Mouse (Mus musculus) fat pad, adult 2 months (tissue): ENCODE results near the gene Ryr3.

Experiments used
- DNase-seq: peaks from one replicate; pipeline ENCODE4 v3.0.0-alpha.2; 2011; ENCODE audit warnings: low read depth, low spot score; ENCODE audit errors: extremely low read depth

The Ryr3 gene

DNA sequence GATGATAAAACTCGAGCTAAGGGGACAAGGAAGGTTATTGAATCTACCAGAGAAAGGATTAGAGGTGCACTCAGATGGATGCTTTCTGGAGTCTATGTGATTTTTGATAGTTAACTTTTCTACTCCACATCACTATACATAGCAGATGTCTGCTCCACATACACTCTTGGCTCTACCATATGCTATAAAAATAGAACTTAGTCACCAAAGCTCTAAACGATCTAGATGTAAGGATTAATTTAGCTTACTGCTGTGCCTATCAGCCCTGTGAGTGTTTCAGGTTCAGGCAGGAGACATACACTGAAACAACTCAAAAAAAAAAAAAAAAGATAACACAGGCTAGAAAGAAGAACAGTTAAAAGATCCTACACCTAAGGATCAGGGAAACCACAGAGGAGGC is 410.9 kb downstream of the Ryr3 start:
- no peak for DNase-seq

DNA sequence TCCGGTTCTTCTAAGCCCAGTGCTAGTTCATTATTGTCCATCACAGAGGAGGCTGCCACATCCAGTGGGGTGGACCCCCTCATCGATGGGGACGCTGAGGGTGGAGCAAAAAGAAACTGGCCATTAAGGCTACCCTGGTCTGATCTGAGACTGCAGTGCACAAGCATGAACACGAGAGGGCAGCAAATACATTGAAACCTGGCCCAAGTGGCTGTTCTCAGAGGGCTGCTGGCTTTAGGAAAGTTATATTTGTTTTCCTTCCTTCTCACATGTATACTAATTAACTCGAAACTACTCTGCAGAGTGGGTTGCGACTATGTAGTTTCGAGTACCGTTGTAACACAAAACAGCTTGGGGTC is 416.9 kb downstream of the Ryr3 start:
- DNase-seq, result no peak

DNA sequence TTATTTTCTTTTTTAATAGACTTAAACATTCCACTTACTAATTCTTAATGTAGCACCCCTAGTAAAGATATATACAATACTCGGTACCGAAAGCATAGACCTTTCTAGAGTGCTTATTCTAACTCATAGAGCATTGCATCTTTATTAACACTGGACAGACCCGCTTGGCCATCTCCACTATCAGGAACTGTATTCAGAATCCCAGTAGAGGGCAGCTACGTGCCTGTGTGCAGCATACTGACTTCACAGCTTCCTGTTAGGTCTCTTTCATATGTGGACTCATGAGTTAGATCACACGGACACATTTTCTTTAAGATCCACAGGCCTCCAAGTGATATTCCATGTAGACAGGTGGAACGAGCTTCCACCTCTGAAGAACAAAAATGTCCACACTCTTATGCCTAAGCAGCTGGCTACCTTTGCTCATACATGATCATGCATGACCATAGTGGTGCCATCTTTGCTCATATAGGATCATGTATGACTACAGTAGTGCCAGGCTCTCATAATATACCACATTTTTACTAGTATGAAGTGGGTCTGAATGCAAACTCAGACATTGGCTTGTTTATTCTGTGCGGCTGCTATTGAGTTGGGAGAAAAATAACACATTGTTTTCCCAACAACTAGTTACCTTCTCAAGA is 417.4 kb downstream of the Ryr3 start:
- no peak for DNase-seq

DNA sequence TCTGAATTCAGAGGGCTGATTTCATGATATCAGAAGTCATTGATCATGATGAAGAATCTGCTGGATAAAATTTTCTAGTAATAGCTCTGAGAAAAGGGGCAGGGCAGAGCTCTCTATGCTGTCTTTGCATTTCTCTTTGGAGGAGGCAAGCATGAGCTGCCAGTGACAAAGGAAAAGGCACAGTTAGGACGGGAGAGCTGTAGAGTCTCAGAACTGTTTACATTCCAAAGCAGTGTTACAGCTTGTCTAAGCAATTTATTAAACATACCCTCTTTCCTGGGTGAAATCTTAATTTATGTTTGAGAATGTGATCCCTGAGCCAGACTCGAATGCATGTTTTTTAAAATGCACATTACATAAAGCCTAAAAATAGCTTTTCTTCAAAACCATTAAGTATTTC is 435.3 kb downstream of the Ryr3 start:
- no peak for DNase-seq

DNA sequence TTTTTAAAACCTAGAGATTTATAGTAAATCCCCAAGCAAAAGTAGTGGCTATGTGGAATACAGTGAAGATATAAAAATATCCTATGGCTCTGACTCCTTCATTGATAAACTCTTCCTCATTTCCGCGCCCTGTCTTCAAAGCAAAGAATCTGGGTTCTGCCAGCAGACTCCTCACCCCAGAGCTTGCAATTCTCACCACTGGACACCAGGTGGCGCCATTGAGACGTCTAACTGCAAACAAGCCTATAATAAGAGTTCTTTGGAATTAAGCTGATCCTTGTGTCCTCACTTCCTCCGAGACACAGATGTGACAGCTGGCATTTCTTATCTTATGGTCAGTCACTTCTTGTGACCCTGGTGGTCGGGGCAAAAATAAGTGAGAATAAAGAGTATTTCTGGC is 442.1 kb downstream of the Ryr3 start:
- DNase-seq, result no peak

DNA sequence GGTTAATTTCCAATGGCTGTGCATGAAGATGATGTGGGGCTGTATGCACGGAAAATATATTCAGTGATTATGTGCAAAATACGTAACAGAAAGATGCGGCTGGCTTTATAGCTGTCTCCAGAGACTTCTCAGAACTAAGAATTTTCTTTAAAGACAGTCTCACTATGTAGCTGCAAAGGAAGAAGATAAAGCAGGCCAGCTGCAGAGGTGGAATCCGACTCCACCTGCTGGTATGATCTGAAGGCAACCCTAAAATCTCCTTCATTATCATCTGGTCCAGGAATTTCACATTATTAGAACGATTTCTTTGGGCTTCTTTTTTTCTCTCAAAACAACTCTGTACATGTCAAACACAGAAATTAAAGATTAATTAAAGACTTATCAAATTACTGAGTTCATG is 449.2 kb downstream of the Ryr3 start:
- no peak for DNase-seq

DNA sequence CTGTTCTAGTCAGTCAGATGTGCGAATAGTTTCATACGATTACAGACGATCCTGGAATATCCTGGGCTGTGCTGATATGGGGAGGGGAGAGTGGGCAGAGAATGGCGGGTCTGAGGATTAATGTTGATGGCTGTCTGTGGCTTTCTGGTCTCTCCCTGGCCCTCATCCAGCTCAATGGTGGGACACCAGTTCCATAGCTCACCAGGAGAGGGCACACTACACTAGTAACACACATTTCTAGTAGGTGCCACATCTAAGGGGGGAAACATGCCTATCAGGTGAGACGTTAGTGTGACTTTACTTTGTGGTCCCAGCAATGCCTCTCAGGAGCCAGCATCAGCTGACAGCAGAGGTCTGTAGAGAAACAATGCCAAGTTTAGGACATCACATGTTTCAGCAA is 451.9 kb downstream of the Ryr3 start:
- no peak for DNase-seq

DNA sequence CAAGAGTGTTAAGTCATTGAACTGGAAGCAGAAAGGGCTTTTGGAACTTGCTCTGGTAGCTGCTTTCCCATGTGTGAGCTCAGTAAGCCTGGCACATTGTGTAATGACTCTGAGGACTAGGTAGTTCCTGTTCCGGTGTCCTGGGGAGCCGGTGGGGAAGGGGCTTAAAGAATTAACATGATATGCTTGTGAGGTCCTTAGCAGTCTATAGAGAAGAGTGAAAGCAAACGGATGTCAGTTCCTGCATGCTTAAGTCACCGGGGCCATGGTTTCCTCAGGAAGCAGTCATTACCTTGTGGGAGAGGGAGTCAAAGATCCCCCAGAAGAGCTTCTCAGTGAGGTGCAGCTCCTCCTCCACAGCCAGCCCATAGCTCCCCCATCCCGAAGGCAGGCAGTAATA is 452.6 kb downstream of the Ryr3 start:
- DNase-seq, result no peak

DNA sequence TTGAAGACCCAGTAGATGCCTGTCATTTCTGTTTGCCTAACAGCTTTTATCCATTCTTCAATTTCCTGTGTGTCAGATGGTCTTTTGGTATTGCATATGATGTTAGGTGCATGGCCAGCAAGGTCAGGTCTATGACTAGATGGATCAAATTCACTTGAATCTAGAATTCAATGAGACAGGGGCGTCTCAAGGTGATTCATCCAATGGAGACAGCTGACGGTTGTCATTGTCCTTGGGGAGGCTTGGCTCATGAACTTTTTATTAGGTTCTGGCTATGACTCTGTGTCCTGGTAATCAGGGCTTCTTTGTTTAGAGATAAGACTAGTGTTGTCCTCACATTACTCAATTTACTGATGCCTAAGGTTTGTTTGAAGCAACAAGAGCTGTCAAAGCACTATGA is 454.9 kb downstream of the Ryr3 start:
- DNase-seq, result no peak

DNA sequence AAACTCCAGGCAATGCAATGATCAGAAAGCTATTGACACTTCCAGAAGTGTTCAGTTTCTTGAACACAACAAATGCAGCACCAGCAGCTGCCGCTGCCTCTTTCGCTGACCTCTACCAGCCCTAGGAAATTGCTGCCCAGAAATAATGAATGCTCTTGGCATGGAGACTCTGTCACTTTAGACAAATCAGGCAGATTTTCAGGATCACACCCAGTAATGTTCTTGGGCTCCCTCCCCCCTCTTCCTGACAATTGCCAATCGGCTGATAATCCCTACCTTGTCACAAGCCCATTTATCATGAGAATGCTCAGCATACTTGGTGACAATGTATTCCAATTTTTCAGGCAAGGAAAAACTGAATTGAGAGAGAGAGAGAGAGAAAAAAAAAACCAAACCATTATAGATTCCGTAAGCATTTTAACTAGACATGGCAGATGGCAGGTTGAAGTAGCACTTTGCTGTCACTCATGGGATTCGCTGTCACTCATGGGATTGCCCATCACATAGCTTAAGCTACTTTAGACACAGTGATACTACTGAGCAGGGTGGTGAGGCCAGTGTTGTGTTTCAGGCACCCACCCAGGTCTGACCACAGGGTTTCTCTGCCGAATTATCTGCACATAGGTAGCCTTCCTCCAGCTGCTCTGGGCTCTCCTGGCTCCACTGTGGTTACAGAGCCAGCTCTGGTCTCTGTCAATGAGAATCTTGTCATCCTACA is 455.5 kb downstream of the Ryr3 start:
- DNase-seq, result no peak

DNA sequence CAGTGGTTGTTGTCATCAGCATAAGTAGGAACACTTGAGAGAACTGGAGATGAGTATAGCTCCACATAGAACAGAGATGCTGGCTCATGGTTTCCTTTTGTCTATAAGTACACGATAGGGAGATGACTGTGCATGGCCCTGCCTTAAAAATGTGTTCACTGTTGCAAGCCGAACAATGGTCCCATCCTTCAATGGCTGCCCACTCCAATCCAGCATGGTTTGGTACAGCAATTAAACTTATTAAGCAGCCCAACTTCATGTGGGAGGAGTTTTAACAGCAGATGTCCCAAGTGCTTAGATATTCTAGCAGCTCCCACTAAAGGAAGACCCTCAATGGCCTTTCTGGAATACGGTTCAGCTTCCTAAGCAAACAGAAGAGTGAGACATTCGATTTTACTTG is 456.2 kb downstream of the Ryr3 start:
- DNase-seq, result no peak

DNA sequence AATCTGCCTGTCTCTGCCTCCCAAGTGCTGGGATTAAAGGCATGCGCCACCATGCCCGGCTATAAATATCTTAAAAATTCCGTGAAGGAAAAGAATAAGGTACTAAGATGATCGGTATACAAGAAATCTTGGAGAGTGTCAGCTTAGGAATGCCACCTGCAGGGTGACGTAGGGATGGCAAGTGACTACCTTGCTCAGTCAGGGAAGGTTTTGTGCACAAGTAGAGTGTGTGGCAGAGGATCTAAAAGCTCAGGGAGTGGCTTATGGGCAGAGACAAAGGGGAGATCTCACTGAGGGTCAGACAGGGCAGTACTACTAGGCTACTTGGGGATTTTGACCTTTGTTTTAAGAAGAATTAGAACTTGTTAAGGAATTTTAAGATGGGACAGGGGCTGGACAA is 457.2 kb downstream of the Ryr3 start:
- no peak for DNase-seq

DNA sequence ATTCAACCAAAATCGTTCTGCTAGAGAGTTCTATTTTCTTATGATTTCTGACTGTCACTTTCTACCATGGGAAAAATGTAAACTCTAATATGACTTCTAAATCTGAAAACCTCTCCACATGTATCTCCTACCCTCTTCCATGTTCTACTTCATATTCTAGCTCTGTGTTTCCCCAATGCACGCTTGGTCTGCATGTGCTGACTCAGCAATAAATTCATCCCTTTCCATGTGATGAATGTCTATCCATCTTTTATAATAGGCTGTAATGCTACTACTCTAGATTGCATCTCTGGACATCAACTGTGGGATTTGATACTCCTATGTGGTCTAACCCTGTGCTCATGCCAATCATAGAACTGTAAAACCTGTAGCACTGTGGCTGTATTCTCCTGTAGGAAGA is 458.2 kb downstream of the Ryr3 start:
- DNase-seq, result no peak

DNA sequence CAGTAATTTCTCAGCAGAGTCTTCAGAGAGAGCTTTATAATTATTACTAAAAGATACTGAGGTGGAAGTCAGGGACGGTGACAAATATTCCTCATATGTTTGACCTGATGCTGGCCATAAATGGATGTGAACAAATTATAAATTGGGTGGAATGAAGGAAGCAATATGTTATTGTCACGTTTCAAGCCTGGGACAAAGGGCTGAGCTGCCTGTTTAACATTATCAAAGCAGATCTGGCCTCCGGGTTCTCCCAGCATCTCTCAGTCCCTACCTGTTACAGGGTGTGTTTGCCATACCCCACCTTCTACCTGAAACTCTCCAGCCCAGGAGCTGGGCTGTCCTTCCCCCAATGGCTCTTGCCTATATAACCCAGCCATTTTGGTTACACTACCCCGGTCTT is 463.6 kb downstream of the Ryr3 start:
- no peak for DNase-seq

DNA sequence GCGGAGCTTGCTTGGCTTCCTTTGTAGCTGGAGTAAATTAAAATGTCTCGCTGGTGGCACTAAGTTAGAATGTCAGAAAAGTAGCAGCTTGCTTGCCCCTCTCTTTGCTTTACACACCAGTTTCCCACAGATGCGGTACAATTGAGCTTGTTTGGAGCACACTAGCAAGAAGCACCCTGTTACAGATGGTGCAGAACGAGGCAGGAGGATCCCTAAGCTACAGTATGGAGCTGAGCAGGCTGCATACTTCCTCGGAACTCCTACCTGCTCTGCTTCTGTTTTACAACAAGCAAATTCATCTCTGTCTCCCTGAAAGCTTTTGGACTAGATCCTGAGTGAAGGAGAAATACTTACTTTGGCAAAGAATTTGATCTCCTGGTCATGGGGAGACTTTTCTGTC is 465.5 kb downstream of the Ryr3 start:
- DNase-seq, result no peak

DNA sequence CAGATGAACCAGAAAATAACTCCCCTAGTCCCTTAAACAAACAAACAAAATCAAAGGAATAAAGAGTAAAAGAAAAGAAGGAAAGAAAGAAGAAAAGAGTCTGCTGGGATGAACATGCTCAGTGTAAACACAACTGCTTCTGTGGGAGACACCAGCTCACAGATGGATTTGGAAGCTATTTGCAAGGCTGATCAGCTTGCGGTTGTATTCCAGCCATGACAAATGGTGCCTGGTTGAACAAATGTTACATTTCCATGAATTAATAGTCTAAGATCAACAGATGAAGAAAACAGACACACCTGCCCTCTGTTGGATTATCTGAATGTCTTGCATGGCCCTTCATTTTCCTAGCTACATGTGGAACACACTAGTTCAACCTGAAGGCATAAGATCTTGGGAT is 468.4 kb downstream of the Ryr3 start:
- no peak for DNase-seq

DNA sequence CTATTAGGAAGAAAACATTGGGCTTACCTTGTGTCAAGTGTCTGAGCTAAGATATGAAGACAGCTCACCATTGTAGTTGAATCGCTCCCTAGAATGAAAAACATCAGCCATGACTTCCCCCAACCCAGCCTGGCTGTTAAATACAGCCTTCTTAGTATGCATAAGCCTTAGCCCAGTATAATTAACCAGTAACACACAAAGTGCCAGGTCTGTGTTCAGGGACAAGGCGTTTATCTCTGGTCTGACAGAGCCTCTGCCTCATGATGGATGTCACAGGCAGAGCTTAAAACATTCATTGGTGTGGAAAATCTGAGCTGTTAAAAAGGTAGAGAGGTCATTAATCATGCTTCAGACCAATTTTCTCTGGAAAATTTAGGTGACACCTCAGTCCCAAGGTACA is 484.0 kb downstream of the Ryr3 start:
- no peak for DNase-seq

DNA sequence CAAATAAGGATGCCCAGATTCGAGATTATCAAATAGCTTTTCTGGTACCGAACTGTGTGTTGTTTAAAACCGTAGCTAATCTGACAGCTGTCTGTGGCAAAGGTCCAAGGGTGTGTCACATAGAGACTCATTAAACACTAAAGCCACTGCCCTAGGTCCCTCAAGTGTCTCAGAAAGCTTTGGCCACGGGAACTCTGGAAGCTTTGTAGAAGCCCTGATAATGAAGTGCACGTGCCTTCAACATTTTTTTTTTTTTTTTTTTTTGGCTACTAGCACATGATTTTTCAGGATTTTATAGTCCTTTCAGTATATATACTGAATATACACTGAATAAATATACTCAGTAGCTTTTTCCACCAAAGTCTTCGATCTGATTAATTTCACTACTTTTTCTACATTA is 489.1 kb downstream of the Ryr3 start:
- DNase-seq, result no peak

DNA sequence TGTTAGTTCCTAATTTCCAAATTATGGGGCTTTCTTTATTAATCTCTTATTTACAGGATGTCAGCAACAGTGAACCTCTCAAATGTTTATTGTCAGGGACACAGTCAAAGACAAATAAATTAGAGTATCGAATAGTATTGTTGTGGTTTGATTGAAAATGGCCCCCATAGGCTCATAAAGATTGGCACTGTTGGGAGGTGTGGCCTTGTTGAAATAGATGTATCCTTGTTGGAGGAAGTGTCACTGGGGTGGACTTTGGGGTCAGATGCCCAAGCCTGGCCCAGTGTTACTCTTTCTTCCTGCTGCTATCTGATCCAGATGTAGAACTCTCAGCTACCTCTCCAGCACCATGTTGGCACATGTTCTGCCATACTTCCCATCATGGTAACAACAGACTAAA is 495.7 kb downstream of the Ryr3 start:
- DNase-seq, result no peak

DNA sequence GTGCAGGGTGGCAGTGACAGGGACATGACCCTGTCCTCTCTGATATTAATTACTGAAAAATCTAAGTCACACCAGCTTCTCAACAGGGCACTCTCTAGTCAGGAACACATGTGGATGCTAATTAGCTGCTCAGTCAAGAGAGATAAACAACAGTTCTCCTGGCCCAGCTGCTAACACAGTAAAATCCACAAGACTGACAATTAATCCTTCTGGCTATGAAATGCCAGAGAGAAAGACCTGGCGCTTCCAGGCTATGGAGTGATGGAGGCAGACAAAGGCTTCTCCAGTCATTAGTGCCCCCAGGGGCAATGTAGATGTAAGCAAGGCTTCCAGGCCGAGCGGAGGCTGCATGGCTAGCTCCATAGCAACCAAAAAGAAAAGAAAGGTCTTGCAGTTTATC is 496.2 kb downstream of the Ryr3 start:
- DNase-seq, result no peak

DNA sequence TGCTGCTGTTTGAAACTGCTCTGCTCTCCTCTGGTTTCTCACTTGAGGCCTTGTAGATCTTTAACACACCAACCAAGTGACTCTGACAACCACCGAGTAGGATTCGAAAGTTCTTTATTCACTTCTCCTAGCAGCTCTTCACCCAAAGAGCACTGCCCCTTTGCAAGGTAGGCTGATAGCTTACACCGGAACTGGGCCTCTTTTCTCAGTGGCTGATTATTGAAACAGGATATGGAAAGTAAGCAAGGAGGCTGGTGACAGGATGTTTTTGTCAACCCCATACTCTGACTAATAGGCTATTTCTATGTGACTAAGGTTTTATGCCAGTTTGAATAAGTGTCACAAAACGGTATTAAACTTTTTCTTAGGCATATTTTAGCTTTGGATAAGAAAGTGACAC is 502.2 kb downstream of the Ryr3 start:
- DNase-seq, result no peak

DNA sequence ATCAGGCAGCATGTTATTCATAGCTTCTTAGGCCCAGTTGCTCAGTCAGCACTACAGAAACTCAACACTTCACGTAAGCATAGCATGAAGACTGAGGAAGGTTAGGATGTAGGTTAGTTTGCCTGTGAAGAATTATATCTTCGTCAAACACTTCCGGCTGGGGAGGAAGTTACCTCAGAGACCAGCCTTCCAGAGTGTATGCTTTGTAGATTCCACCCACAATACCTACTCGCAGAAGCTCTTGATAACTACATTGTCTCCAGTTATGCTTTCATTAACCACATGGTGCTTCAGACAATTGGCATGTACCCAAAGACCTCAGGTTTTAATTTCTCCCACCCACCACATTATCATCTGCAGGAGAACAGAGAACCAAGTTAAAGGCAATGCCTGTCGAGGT is 535.1 kb downstream of the Ryr3 start:
- DNase-seq, result no peak

DNA sequence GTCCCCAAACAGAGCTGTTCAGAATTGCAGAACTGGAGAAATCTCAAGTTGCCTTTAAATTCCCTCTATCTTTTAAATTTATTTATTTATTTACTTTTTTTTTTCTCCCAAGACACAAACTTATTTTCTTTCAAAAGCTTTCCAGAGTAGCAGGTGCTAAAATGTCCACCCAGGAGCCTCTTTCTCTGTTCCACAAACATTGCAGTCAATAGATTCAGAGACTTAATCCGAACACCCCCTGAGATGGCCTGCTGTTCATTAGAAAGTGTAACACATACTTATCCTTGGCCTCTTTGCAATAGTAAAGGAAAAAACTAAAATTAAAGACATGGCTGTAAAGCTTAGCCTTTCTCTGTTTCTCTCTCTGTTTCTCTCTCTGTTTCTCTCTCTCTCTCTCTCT is 539.6 kb downstream of the Ryr3 start:
- no peak for DNase-seq
